25 mouse cellular contexts compared by ENCODE assay signal in the genomic region with DNA sequence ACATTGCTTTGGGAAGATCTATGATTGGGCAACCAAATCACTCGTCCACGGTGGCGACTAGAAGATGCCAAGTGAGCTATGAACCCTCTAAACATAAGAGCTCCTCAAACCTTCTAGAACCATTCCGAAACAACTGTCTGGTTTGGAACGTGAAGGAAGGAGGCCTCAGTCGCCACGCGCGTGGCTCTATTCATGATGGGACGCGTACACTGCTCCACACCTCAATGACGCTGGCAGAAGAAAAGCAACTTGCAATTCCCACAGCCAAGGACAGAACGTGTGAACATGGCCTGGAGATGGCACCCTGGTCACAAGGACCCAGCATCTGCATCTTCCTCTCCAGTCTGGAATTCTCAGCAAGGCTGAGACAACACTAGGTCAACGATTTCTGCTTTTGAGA.
"Had no signal": no experiment of that assay in that cellular context is flagged by ENCODE, and none has a peak within 500 bp of the region (broad histone marks: within the 10 kb centered on the region; RNA-seq: fewer than 3 reads in every experiment).

No protein-coding gene starts in this region.

- H3K36me3 ChIP-seq: embryonic facial prominence, embryonic 10.5 days; embryonic facial prominence, embryonic 12.5 days; embryonic facial prominence, embryonic 13.5 days; embryonic facial prominence, embryonic 15.5 days; forebrain, embryonic 10.5 days; forebrain, embryonic 12.5 days; forebrain, embryonic 15.5 days had no signal

- H3K4me1 ChIP-seq: embryonic facial prominence, embryonic 10.5 days; embryonic facial prominence, embryonic 12.5 days; forebrain, embryonic 10.5 days; forebrain, embryonic 12.5 days had no signal

- H3K9me3 ChIP-seq: embryonic facial prominence, embryonic 10.5 days; embryonic facial prominence, embryonic 12.5 days; embryonic facial prominence, embryonic 13.5 days; embryonic facial prominence, embryonic 15.5 days; forebrain, embryonic 10.5 days; forebrain, embryonic 12.5 days; forebrain, embryonic 13.5 days; forebrain, embryonic 15.5 days had no signal

- H3K4me3 ChIP-seq: embryonic facial prominence, embryonic 10.5 days; embryonic facial prominence, embryonic 12.5 days; embryonic facial prominence, embryonic 13.5 days; embryonic facial prominence, embryonic 15.5 days; erythroblast, embryonic 14.5 days; forebrain, embryonic 10.5 days; forebrain, embryonic 12.5 days; forebrain, embryonic 13.5 days; forebrain, embryonic 15.5 days; gastrocnemius, adult 2 months had no signal

- H3K27ac ChIP-seq: embryonic facial prominence, embryonic 10.5 days; embryonic facial prominence, embryonic 12.5 days; embryonic facial prominence, embryonic 13.5 days; embryonic facial prominence, embryonic 15.5 days; forebrain, embryonic 10.5 days; forebrain, embryonic 12.5 days; forebrain, embryonic 13.5 days; forebrain, embryonic 15.5 days; gastrocnemius, adult 2 months had no signal

- H3K27me3 ChIP-seq: embryonic facial prominence, embryonic 12.5 days; embryonic facial prominence, embryonic 13.5 days; embryonic facial prominence, embryonic 15.5 days; forebrain, embryonic 12.5 days; forebrain, embryonic 13.5 days; forebrain, embryonic 15.5 days had no signal

- DNase-seq: cerebellum, adult 2 months; cerebellum, adult 8-10 months; cerebellum, adult 9-10 months; cerebellum, adult 9-11 months; cerebellum, postnatal 10 days; cerebellum, postnatal 14 days; cerebellum, postnatal 25 days; cerebellum, postnatal 36 days; embryo, embryonic 11 days; forebrain, postnatal 0 days; gastrocnemius, adult 2 months; gastrocnemius, postnatal 10 days; gastrocnemius, postnatal 14 days; gastrocnemius, postnatal 25 days; gastrocnemius, postnatal 36 days; heart, adult 18-20 months had no signal

- H3K9ac ChIP-seq: embryonic facial prominence, embryonic 12.5 days; embryonic facial prominence, embryonic 13.5 days; embryonic facial prominence, embryonic 15.5 days; forebrain, embryonic 12.5 days; forebrain, embryonic 13.5 days; forebrain, embryonic 15.5 days; forebrain, postnatal 0 days had no signal
